ENCODE assay signal across 22 mouse cellular contexts in the genomic region with DNA sequence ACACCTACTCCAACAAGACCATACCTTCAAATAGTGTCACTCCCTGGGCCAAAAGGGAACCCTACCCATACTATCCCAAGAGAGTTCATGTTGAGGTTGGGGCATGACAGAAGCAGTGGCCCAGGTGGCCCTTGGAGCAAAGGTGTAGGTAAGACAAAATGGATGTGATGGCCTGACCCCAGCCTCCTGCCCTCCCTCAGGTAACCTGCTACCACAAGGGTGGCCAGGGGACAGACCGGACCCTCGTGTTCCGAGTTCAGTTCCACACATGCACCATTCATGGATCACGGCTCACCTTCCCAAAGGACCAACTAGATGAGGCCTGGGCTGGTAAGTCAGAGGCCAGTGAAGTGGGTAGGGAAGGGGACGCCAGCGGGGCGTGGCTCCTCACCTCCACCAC. TPM values are rescaled to one million over a fixed set of nuclear protein-coding genes. Genes with fewer than 3 reads are reported as not detected.
"Had no signal": no experiment of that assay in that cellular context is flagged by ENCODE, and none has a peak within 500 bp of the region (broad histone marks: within the 10 kb centered on the region; RNA-seq: fewer than 3 reads in every experiment).

No protein-coding gene starts in this region.

- H3K27ac ChIP-seq: layer of hippocampus, adult 2 months; limb, embryonic 10.5 days; limb, embryonic 13.5 days; liver, embryonic 12.5 days; liver, embryonic 15.5 days; macrophage; midbrain, embryonic 12.5 days; midbrain, embryonic 15.5 days; neural tube, embryonic 12.5 days; neural tube, embryonic 15.5 days; stomach, postnatal 0 days had no signal

- DNase-seq: layer of hippocampus, adult 9-11 months; liver; lung, adult 18-20 months; lung, postnatal 14 days; right cerebral cortex, adult 18-20 months; right cerebral cortex, postnatal 14 days; right cerebral cortex, postnatal 4 days; thymus, adult 2 months; thymus, postnatal 14 days; thymus, postnatal 4 days had no signal

- H3K4me3 ChIP-seq: layer of hippocampus, adult 2 months; limb, embryonic 10.5 days; limb, embryonic 13.5 days; liver, embryonic 12.5 days; liver, embryonic 15.5 days; midbrain, embryonic 12.5 days; midbrain, embryonic 15.5 days; neural tube, embryonic 12.5 days; neural tube, embryonic 15.5 days had no signal

RNA-seq across cellular contexts. Expression of a gene that starts 33.9 kb away (rescaled TPM):
- polyA plus RNA-seq: macrophage had no signal

RNA-seq across cellular contexts. Expression of a gene that starts 40.1 kb away (rescaled TPM):
- total RNA-seq: layer of hippocampus, adult 2 months; layer of hippocampus, postnatal 25 days had no signal
- polyA plus RNA-seq: midbrain, embryonic 15.5 days had no signal
